Mouse (Mus musculus) left cerebral cortex, adult 18-20 months (tissue): ENCODE data around the gene Ect2l. TPM values are rescaled to one million over a fixed set of nuclear protein-coding genes. Genes with fewer than 3 reads are reported as not detected.
"Not testable (repeated sequence)": the region's sequence is repeated elsewhere in the genome, so short reads cannot be mapped to it uniquely, and the experiment has no call there.

Experiments
- DNase-seq, 2 experiments: peaks; one replicate each; pipeline ENCODE4 v3.0.0; 2021 to 2022; ENCODE audit warnings: low spot score in 2 of 2, mixed read lengths in 1 of 2
- total RNA-seq, 2 experiments: library from RNA; stranded (reverse); gene quantifications; 2 replicates each; pipeline ENCODE4 v1.2.3; 2021

Ect2l gene
- total RNA-seq, 2 experiments from 2014 or later: 0.23 to 0.30 TPM

GRCm38 (mm10) chr10:18193221-18193620 lies 17.5 kb downstream of the Ect2l start:
- no peak for DNase-seq

GRCm38 (mm10) chr10:18191706-18192105 lies 19.0 kb downstream of the Ect2l start:
- DNase-seq: no peak

DNA sequence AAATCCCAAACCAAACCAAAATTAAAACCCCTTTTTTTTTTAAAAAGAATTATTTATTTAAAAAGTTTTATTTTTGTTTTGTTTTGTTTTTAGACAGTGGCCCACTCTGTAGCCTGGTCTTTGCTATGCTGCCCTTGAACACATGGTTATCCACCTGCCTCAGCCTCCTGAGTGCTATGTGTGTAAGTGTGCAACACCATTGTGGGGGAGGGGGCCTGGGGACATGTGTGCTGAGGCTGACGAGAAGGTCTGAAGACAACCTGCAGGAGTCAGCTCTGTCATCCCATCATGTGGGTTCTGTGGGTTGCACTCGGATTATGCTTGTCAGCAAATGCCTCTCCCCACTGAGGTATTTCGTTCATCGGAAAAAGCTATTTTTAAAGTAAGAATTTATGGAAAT lies 21.2 kb downstream of the Ect2l start:
- DNase-seq: no peak

GRCm38 (mm10) chr10:18188564-18188963 lies 22.1 kb downstream of the Ect2l start:
- DNase-seq: no peak

DNA sequence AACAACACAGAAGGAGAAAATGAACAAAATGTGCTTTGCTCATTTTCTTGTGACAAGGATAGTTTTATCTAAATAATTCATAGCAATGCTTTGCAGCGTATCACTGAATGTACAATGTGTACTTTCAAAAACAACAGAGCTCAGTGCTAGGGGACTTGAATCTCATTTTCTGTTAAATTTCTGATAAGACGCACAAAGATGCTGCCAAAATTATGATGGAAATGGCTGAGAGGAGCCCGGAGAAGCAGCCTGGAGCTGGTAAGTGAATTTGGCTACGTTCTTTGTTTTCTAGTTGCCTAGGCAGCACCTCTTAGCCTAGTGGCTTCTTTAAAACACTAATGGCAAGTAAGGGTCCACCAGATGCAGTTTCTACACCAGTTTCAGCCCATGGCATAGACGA lies 28.4 kb downstream of the Ect2l start:
- DNase-seq: no peak

- no peak for DNase-seq
Observed at GRCm38 (mm10) chr10:18177304-18177703, 33.4 kb downstream of the Ect2l start.

- DNase-seq: no peak
Observed at GRCm38 (mm10) chr10:18176722-18177121, 34.0 kb downstream of the Ect2l start.

DNA sequence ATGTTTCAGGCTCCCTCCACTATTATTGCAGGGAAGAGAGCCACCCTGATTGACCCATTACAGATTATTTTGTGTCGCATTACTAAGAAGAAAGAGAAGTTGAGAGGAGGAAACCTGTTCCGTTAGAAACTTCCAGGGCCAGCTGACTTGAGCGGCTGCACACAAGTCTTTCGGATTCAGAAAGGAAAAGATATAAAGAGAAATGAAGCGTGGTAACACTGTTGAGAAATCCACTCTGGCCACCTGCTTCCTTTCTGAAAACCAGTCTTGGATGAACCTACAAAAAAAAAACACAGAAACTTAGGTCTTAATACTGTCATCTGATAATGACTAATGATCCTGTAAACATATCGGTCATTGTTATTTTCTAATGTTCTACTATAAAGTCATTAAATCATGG lies 35.6 kb downstream of the Ect2l start:
- DNase-seq: no peak

DNA sequence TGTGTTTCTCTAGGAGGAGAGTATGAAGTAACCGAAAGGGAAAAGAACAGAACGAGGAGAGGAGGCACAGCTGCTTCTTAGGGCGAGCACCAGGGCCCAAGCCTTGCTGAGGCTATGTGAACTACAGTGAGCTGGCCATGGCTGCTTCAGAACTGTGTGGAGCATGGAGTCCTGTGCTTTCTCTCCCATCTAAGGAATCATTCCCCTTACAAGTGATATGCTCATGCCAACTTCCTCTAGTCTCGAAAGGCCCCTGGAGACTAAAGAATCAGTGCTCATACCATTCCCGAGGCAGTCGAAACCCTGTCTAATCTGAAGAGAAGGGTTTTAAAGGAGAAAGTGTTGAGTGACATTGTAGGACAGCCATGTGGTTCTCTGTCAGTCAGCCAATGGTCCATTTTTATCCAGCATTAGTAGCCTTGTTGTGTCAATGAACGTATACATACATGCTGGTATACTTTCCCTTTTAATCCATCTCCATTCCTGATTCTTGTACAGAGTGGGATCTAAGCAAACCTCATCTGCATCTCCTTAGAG lies 48.2 kb downstream of the Ect2l start:
- DNase-seq: no peak

- DNase-seq: no peak
Observed at GRCm38 (mm10) chr10:18147224-18147623, 63.5 kb downstream of the Ect2l start.

GRCm38 (mm10) chr10:18142231-18142630 lies 68.5 kb downstream of the Ect2l start:
- no peak for DNase-seq

DNA sequence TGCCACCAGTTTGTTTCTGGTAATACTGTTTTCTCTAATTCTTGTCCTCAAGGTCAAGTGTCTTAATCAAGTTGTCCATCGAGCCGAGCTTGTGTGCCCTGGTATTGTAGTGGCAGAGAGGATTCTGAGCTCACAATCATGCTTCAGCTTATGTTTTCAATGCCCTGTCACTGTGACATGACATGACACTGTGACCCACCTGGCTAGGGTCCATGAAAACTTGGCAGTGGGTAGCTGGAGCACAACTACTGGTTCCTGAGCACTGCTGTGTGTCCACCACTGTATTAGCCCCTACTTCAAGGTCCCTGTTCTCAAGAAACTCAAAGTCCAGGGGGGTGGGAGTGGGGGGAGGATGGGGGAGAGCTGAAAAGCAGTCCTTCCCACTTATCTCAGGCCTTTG lies 69.3 kb downstream of the Ect2l start:
- DNase-seq: no peak

GRCm38 (mm10) chr10:18139615-18140014 lies 71.1 kb downstream of the Ect2l start:
- DNase-seq: no peak

DNA sequence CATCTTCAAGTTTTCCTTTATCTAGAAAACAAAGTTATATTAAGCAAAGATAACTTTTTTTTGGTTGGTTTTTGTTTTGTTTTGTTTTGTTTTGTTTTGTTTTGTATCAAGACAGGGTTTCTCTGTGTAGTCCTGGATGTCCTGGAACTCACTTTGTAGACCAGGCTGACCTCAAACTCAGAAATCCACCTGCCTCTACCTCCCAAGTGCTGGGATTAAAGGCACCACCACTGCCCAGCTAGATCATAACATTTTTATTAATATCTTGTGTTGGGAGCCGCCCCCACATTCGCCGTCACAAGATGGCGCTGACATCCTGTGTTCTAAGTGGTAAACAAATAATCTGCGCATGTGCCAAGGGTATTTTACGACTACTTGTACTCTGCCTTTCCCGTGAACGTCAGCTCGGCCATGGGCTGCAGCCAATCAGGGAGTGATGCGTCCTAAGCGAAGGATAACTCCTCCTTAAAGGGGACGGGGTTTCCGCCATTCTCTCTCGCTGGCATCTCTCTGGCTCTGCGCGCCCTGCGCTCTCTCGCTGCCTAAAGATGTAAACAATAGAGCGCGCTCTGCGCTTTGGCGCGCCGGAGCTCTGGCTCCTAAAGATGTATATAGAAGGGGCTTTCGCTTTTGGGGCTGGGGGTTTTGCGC lies 71.7 kb downstream of the Ect2l start:
- not testable (repeated sequence) for DNase-seq

- no peak for DNase-seq
Observed at GRCm38 (mm10) chr10:18131666-18132650, 78.7 kb downstream of the Ect2l start.

DNA sequence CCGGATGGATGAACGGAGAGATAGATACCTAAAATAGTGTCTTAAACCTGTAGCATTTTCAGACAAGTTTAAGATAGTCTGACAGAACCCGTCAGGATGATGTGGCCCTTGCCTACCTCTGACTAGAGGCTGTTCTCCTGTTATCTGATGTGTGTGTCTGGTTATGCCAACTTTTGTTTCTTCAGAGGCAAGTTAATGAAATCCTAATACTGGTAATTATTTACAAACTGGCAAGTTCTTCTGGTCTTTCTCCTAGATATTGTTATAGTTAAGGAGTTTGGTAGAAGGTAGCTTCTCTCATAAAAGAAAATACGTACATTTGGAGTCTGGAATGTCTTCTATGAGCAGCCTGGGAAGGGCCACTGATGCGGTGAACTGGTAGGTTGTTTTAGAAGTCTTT lies 80.4 kb downstream of the Ect2l start:
- no peak for DNase-seq

DNA sequence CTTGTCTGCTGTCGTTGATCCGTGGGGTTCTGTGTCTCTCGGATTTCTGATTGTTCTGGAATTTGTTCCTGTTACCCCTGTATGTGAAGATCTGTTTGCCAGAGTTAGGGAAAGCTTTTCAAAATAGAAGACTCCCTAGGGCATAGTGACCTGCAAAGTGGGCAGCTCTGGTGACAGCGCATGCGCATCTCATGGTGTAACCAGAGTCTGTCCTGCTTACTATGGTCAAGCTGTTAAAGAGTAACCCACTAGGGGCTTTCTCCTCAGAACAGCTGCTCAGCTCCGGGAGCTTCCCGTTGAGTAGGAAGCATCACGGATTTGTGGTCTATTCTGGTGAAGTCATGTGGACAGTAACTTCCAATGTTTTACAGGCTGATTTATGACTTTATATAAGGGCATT lies 92.4 kb downstream of the Ect2l start:
- no peak for DNase-seq

GRCm38 (mm10) chr10:18113473-18114093 lies 97.1 kb downstream of the Ect2l start:
- no peak for DNase-seq

GRCm38 (mm10) chr10:18110940-18111339 lies 99.8 kb downstream of the Ect2l start:
- no peak for DNase-seq

- DNase-seq: no peak
Observed at GRCm38 (mm10) chr10:18107471-18107870, 103.2 kb downstream of the Ect2l start.

- DNase-seq: no peak
Observed at GRCm38 (mm10) chr10:18102166-18102565, 108.5 kb downstream of the Ect2l start.

- DNase-seq: no peak
Observed at GRCm38 (mm10) chr10:18090691-18091090, 120.0 kb downstream of the Ect2l start.
